In the genomic region with DNA sequence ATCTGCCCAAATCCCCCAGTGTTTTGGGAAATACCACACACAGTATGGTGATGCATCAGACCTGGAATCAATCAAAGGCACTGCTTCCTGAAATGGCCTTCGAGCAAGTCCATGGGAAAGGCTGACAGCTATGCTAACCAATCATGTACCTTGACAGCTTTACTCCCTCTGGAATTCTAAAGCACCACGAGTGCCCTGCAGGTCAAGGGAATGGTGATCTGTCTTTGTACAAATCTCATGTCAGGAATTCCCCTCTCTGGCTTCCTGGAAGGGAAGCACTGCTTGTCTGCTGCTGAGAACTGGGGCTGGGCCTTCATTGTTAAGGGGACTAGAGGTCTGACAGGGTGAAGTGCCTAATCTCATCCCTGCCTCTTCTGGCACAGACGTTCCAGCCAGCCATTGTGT, we compare ENCODE assay signal across 9 mouse cellular contexts. TPM values are rescaled to one million over a fixed set of nuclear protein-coding genes. Genes with fewer than 3 reads are reported as not detected.
DNase-seq lines count a peak whose midpoint lies in the region; ATAC-seq and TF ChIP-seq lines count a peak whose summit lies in the region.
"Had no signal": no experiment of that assay in that cellular context is flagged by ENCODE, and none has a peak within 500 bp of the region (broad histone marks: within the 10 kb centered on the region; RNA-seq: fewer than 3 reads in every experiment).

No protein-coding gene starts in this region.

- no peak for TF ChIP-seq POLR2A in heart, adult 2 months (IDR thresholded peaks at IDR 0.05; ENCODE audit: insufficient read depth, low read depth, low read length)

- no peak for ATAC-seq in neural tube, embryonic 15.5 days (ENCODE audit: low FRiP score)
- ATAC-seq in hindbrain, embryonic 16.5 days, result peak; percentile 29; the same call in 1 of the 2 replicates
- no peak for ATAC-seq in megakaryocyte, adult 5-6 weeks (ENCODE audit: poor library complexity, severe bottlenecking)
- ATAC-seq in frontal cortex, adult (ENCODE audit: low TSS enrichment), result no peak

- intact Hi-C loops in heart, adult 2 months (cut with DNase I), result no loop called here

- WGBS in heart, adult 2 months, result 10% methylated on average over 3 of the region's 3 CpGs
- 9% methylated on average over 3 of the region's 3 CpGs for WGBS in neural tube, embryonic 15.5 days
- WGBS in hindbrain, embryonic 16.5 days, result 7% methylated on average over 3 of the region's 3 CpGs

- H3K9ac ChIP-seq in heart, adult 2 months (ENCODE audit: low read depth, low read length), result no peak overlapping the region
- no peak overlapping the region for H3K9ac ChIP-seq in neural tube, embryonic 15.5 days (replicated peaks)
- no peak overlapping the region for H3K9ac ChIP-seq in hindbrain, embryonic 16.5 days (ENCODE audit: low read depth, low read length)

- H3K4me2 ChIP-seq in neural tube, embryonic 15.5 days, result no peak overlapping the region
- H3K4me2 ChIP-seq in hindbrain, embryonic 16.5 days (ENCODE audit: low read length), result no peak overlapping the region

- H3K36me3 ChIP-seq in heart, adult 2 months (ENCODE audit: control insufficient read depth, insufficient read depth, low read length), result peaks cover 12% of the 10 kb centered on the region
- no peaks in the 10 kb centered on the region for H3K36me3 ChIP-seq in neural tube, embryonic 15.5 days
- no peaks in the 10 kb centered on the region for H3K36me3 ChIP-seq in hindbrain, embryonic 16.5 days (ENCODE audit: control insufficient read depth, insufficient read depth, low read length)

- peak overlapping the region; percentile 18 for H3K27ac ChIP-seq in heart, adult 2 months
- no peak overlapping the region for H3K27ac ChIP-seq in neural tube, embryonic 15.5 days (replicated peaks)
- H3K27ac ChIP-seq in hindbrain, embryonic 16.5 days (ENCODE audit: low read depth, low read length), result no peak overlapping the region

- peaks cover 5% of the 10 kb centered on the region for H3K4me1 ChIP-seq in heart, adult 2 months (ENCODE audit: control insufficient read depth, insufficient read depth, low read length)
- H3K4me1 ChIP-seq in neural tube, embryonic 15.5 days, result no peaks in the 10 kb centered on the region
- H3K4me1 ChIP-seq in hindbrain, embryonic 16.5 days (ENCODE audit: control insufficient read depth, insufficient read depth, low read depth, low read length), result no peaks in the 10 kb centered on the region

- H3K27me3 ChIP-seq in heart, adult 2 months (ENCODE audit: control insufficient read depth, insufficient read depth, low read length), result no peaks in the 10 kb centered on the region; the same call in 1 of the 2 replicates
- no peaks in the 10 kb centered on the region for H3K27me3 ChIP-seq in neural tube, embryonic 15.5 days (replicated peaks)
- no peaks in the 10 kb centered on the region for H3K27me3 ChIP-seq in hindbrain, embryonic 16.5 days (replicated peaks; ENCODE audit: control insufficient read depth, insufficient read depth, low read length)

- no peak overlapping the region for H3K4me3 ChIP-seq in heart, adult 2 months
- no peak overlapping the region for H3K4me3 ChIP-seq in neural tube, embryonic 15.5 days (replicated peaks)
- H3K4me3 ChIP-seq in hindbrain, embryonic 16.5 days (ENCODE audit: low read length), result no peak overlapping the region

- no peaks in the 10 kb centered on the region for H3K9me3 ChIP-seq in neural tube, embryonic 15.5 days (replicated peaks)
- no peaks in the 10 kb centered on the region for H3K9me3 ChIP-seq in hindbrain, embryonic 16.5 days (ENCODE audit: control insufficient read depth, low read length)

- TF ChIP-seq EP300 in heart, adult 2 months (IDR thresholded peaks at IDR 0.05; ENCODE audit: insufficient read depth, low read depth, low read length), result no peak

- 0 out of 2 replicates have a peak, but pooled peaks cover 2% of the 10 kb centered on the region for H3K79me2 ChIP-seq in heart, adult 2 months (replicated peaks; ENCODE audit: control insufficient read depth, insufficient read depth, low read length)

- TF ChIP-seq CTCF in heart, adult 2 months (IDR thresholded peaks at IDR 0.05), result no peak

- no peak for DNase-seq in heart, adult 2 months
- DNase-seq in heart, adult 8-10 months (ENCODE audit: low spot score), result no peak
- peak; percentile 29 for DNase-seq in neural tube, embryonic 10.5 days (ENCODE audit: extremely low spot score, low spot score)
- DNase-seq in gastrocnemius, adult 8-10 months (ENCODE audit: low spot score in 2 of 2), result no peak
- DNase-seq: gastrocnemius, postnatal 14 days had no signal

RNA-seq across cellular contexts. Expression of a gene that starts 17.3 kb away (rescaled TPM):
- 10 to 100 TPM; 40.1 to 43.2 TPM for total RNA-seq in heart, adult 2 months (2021)
- polyA plus RNA-seq in heart, adult 2 months (2012; rRNA removed), result 6.9 and 14.6 TPM in 2 replicates
- 10 to 100 TPM; 34.3 to 41.0 (median 38.3) TPM for total RNA-seq in heart, adult 8-10 months (2022)
- polyA plus RNA-seq in neural tube, embryonic 15.5 days (2015; fragmentation: Nextera tagmentation; extraction: Ambion mirVana), result 5.3 TPM in 2 replicates
- polyA plus RNA-seq in hindbrain, embryonic 16.5 days (2015; fragmentation: Nextera tagmentation; extraction: Ambion mirVana), result 4.1 and 4.2 TPM in 2 replicates
- 60.6 and 67.8 TPM in 2 replicates for total RNA-seq in megakaryocyte, adult 5-6 weeks (2015)
- total RNA-seq in megakaryocyte, adult 5-6 weeks (2017), result 49.5 and 51.2 TPM in 2 replicates
- total RNA-seq in gastrocnemius, adult 8-10 months (2022), result 1 to 10 TPM; 5.7 to 8.0 (median 7.4) TPM
